Mouse (Mus musculus): ENCODE measurements around the gene Aspscr1.

The Aspscr1 gene

DNA sequence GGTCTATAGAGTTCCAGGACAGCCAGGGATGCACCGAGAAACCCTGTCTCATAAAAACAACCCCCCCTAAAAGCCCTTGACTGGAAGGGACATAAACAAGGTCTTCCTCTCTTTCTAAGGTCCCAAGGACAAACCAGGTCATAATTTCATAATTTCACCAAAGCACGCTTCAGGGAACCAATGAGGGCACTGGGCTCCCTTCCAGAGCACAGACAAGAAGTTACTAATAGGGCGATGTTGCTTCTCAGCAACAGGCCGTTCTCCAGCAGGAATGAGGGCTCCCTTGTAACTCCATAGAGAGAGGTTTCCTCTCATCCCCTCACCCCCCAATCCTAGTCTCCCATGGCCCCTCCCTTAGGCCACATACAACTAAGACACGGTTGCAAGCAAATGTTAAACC is 68.2 kb downstream of the Aspscr1 start:
- no peak for DNase-seq (ENCODE audit: low spot score)

DNA sequence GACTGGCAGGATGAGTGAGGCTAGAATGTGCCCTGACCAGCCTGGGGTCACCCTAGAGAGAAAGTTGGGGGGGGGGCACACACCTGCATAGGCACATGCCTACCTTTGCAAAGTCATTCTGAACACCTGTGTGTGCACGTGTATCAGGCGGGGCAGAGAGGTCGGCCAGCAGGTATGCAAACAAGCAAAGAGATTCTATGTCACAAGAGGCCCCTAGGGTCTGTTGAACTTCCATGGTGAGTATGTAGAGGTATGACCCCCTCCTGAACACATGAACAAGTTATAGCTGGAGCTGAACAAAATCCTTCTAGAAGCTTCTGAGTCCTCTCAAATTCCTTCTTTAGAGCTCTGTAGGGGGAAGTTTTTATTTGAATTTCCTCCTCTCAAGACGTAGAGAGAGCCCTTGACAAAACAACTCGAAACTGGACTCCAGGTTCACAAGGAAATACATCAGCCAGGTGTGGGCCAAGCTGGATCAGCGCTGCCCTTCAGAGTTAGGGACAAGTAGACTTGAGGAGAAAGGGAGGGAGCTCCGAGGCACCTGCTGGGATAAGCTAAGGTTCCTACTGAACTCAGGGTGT is 71.4 kb downstream of the Aspscr1 start:
- no peak for DNase-seq (ENCODE audit: low spot score)

DNA sequence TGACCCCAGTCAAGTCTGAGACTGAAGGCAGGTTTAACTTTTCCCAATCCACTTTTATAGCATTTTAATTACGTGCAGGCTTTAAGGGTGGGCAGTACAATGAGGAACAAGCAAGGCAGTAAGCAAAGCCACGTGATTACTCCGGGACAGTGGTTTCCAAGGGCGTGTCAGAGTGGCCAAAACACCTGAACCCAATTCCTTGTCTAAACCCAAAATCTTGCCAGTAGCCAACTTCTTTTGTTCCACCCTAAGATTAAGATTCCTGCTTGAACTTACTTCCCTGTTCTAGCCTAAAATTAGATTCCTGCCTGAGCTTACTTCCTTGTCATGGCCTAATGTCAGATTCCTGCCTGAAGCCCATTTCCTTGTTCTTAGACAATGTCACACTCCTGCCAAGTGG is 75.2 kb downstream of the Aspscr1 start:
- no peak for DNase-seq (ENCODE audit: low spot score)

DNA sequence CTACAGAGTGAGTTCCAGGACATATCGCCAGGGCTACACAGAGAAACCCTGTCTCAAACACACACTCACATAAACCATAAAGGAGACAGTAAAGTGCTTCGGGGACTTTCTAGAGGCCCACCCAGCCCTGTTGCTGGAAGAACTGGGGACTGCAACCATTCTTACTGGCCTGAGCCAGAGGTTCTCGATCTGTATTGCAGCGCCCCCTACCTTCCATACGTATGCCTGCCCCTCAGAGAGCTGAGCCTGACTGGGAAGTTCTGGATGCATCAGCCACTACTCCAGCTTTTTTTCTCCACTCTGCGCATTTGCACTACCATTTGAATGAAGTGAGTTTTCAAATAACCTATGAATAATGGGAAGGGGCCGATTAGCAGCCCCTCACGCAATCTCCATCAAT is 76.7 kb downstream of the Aspscr1 start:
- no peak for DNase-seq (ENCODE audit: low spot score)

DNA sequence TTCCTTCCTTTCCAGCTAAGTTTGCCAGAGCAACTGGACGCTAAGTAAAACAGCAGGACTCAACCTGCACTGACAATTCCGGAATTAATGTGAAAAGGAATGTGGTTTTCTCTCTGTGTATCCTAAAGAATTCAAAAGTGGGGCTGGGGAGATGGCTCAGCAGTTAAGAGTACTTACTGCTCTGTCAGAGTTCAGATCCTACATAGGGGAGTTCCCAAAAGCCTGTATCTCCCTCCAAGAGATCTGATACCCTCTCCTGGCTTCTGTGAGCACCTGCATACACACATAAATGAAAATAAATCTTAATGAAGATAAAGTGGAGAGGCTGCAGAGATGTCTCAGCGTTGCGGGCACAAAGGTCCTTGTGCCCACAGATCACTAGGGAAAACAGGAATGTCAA is 78.8 kb downstream of the Aspscr1 start:
- no peak for DNase-seq (ENCODE audit: low spot score)
